Mouse (Mus musculus) myocyte (in vitro differentiated cells): ENCODE results near the gene Cfap97. TPM values are rescaled to one million over a fixed set of nuclear protein-coding genes. Genes with fewer than 3 reads are reported as not detected.

ENCODE experiments used
- H3K27me3 ChIP-seq: one replicate; pipeline ENCODE4 v1.6.1; 2011; ENCODE audit not compliant: control insufficient read depth, insufficient read depth, insufficient read length
- H3K36me3 ChIP-seq: one replicate; pipeline ENCODE4 v1.6.1; 2011; ENCODE audit not compliant: control insufficient read depth, insufficient read depth
- H3K4me2 ChIP-seq: one replicate; pipeline ENCODE4 v1.6.1; 2011; ENCODE audit warnings: low read depth, control low read depth
- H3K4me3 ChIP-seq: one replicate; pipeline ENCODE4 v1.5.1; 2011; ENCODE audit warnings: mild to moderate bottlenecking, control low read depth, moderate library complexity
- H3K79me2 ChIP-seq: one replicate; pipeline ENCODE4 v1.6.1; 2011; ENCODE audit not compliant: control insufficient read depth, insufficient read depth
- H3ac ChIP-seq: one replicate; pipeline ENCODE4 v1.6.1; 2011; ENCODE audit not compliant: control insufficient read depth, insufficient read length
- CEBPB ChIP-seq: IDR thresholded peaks from 2 replicates; pipeline ENCODE4 v1.6.1; 2011; ENCODE audit warnings: mild to moderate bottlenecking, moderate library complexity; ENCODE audit not compliant: poor library complexity, insufficient read depth, severe bottlenecking
- E2F4 ChIP-seq: IDR thresholded peaks from one replicate; pipeline ENCODE4 v1.6.1; 2011; ENCODE audit warnings: mild to moderate bottlenecking, control low read depth, moderate library complexity; ENCODE audit not compliant: insufficient read depth
- MAX ChIP-seq: IDR thresholded peaks from one replicate; pipeline ENCODE4 v1.6.1; 2011; ENCODE audit warnings: low read depth, mild to moderate bottlenecking, control low read depth
- MYOD1 ChIP-seq, 3 experiments: IDR thresholded peaks; one replicate each; pipeline ENCODE4 v1.6.1; 2011; ENCODE audit warnings: control low read depth in 2 of 3, low read depth in 2 of 3, mild to moderate bottlenecking in 2 of 3, moderate library complexity in 1 of 3; ENCODE audit not compliant: insufficient read length in 2 of 3, control insufficient read depth in 1 of 3
- MYOG ChIP-seq, 3 experiments: IDR thresholded peaks; one replicate each; pipeline ENCODE4 v1.6.1; 2011; ENCODE audit warnings: control low read depth in 2 of 3, low read depth in 2 of 3, mild to moderate bottlenecking in 2 of 3; ENCODE audit not compliant: insufficient read length in 2 of 3, control insufficient read depth in 1 of 3, insufficient read depth in 1 of 3
- POLR2A ChIP-seq: IDR thresholded peaks from one replicate; pipeline ENCODE4 v1.6.1; 2011; ENCODE audit warnings: low read depth, mild to moderate bottlenecking, control low read depth, moderate library complexity; ENCODE audit not compliant: insufficient read length
- POLR2AphosphoS2 ChIP-seq: IDR thresholded peaks from one replicate; pipeline ENCODE4 v1.6.1; 2011; ENCODE audit warnings: low read depth, control low read depth; ENCODE audit not compliant: insufficient read length
- REST ChIP-seq: IDR thresholded peaks from one replicate; pipeline ENCODE4 v1.6.1; 2011; ENCODE audit warnings: mild to moderate bottlenecking, control low read depth, moderate library complexity; ENCODE audit not compliant: insufficient read depth, insufficient read length
- SRF ChIP-seq: IDR thresholded peaks from one replicate; pipeline ENCODE4 v1.6.1; 2011; ENCODE audit warnings: low read depth; ENCODE audit not compliant: control insufficient read depth, insufficient read length
- TCF12 ChIP-seq: IDR thresholded peaks from one replicate; pipeline ENCODE4 v1.6.1; 2011; ENCODE audit warnings: mild to moderate bottlenecking, control low read depth; ENCODE audit not compliant: poor library complexity, insufficient read depth, severe bottlenecking
- TCF3 ChIP-seq: IDR thresholded peaks from one replicate; pipeline ENCODE4 v1.6.1; 2011; ENCODE audit warnings: low read depth, control low read depth; ENCODE audit not compliant: insufficient read length
- USF1 ChIP-seq: IDR thresholded peaks from one replicate; pipeline ENCODE4 v1.6.1; 2011; ENCODE audit warnings: low read depth, mild to moderate bottlenecking, control low read depth, moderate library complexity
- polyA plus RNA-seq: library from polyadenylated mRNA; unstranded; fragments of >200 nt; fragmentation: generic; extraction: Trizol; gene quantifications from one replicate; pipeline ENCODE4 v1.2.1, GENCODE M21; 2012; ENCODE audit warnings: missing spikeins

Cfap97 gene
- polyA plus RNA-seq, 1 experiment = 2.9 TPM

DNA sequence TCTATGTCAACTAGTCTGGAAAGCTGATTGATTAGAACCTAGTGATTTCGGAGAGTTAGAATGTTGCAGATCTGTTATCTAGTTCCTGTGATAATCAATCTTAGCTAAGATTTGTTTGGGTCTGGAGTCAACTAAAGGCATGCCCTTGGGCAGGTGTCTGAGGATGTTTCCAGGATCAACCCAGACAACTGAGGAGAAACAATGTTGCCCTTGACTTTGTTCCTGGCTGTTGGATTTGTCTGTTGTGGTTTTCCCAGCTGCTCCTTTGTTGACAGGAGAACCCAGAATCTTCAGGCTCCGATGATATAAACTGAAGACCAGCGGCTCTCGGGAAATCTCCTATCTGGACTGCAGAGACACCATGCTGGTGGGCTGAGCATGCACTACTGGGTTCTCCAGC is 83.2 kb downstream of the Cfap97 start:
- Histone ChIP-seq H3ac (no peak overlapping the region), H3K27me3 (peaks cover 4% of the 10 kb centered on the region), H3K4me3 (no peak overlapping the region), H3K36me3 (no peaks in the 10 kb centered on the region), H3K79me2 (no peaks in the 10 kb centered on the region), H3K4me2 (no peak overlapping the region)
- TF ChIP-seq E2F4 = no peak
- TF ChIP-seq MYOG (IDR thresholded peaks at IDR 0.05; ENCODE audit: control insufficient read depth in 1 of 3, insufficient read depth in 1 of 3, insufficient read length in 2 of 3, low read depth in 2 of 3) = peak in 1 of 3 experiments; percentile 18

DNA sequence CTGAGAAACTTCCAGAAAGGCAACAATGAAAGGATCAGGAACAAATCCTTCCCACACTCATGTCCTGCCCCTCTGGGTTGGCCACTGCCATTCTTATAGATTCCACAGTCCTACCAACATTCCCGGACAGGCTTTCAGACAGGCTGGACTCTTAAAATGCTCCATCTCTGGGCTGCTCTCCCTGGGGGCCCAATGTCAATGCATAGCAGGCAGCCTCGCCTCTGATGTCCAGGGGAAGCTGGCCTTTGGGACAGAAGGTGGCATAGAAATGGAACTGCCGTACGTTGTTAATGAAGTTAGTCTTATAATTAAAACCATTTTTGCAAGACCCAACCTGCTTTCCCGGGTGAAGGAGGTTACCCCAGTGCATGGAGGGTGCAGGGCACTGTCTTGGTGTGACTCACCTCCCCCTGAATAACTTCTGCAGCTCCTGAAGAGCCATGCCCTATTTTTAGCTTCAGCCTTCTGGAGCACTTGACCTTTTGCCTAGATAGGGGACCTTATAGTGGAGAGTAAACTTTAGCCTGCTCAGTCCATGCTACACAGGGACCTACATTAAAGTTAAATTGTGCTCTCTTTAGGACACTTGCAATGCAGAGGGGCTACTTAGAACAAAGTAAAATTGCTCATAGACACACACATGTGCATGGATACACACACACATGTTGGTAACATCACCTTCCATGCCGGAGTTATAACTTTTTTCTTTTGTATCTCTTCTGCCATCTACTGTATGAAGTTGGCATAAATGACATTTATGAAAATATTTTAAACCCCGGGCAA is 85.1 kb downstream of the Cfap97 start:
- peak in 1 of 3 experiments; percentile 18 for TF ChIP-seq MYOD1 (IDR thresholded peaks at IDR 0.05; ENCODE audit: control insufficient read depth in 1 of 3, insufficient read length in 2 of 3, low read depth in 2 of 3)
- no peak for TF ChIP-seq POLR2AphosphoS2
- Histone ChIP-seq H3K4me3 (no peak overlapping the region), H3K79me2 (no peaks in the 10 kb centered on the region), H3ac (no peak overlapping the region), H3K4me2 (peak overlapping the region; percentile 63), H3K36me3 (no peaks in the 10 kb centered on the region), H3K27me3 (peaks cover 5% of the 10 kb centered on the region)

GRCm38 (mm10) chr8:46241568-46242374 is 90.2 kb downstream of the Cfap97 start:
- Histone ChIP-seq H3K79me2 (no peaks in the 10 kb centered on the region), H3ac (no peak overlapping the region), H3K36me3 (no peaks in the 10 kb centered on the region), H3K27me3 (peaks cover 18% of the 10 kb centered on the region), H3K4me2 (peak overlapping the region; percentile 45), H3K4me3 (no peak overlapping the region)
- TF ChIP-seq E2F4 = no peak
- TF ChIP-seq TCF3 = no peak
- no peak for TF ChIP-seq CEBPB
- no peak for TF ChIP-seq MAX
- no peak for TF ChIP-seq REST
- no peak for TF ChIP-seq USF1
- TF ChIP-seq SRF = no peak
- no peak for TF ChIP-seq POLR2A
- no peak for TF ChIP-seq POLR2AphosphoS2
- no peak for TF ChIP-seq MYOD1 (IDR thresholded peaks at IDR 0.05; ENCODE audit: control insufficient read depth in 1 of 3, insufficient read length in 2 of 3, low read depth in 2 of 3)
- no peak for TF ChIP-seq TCF12

- peaks cover 18% of the 10 kb centered on the region for H3K27me3 ChIP-seq
- TF ChIP-seq POLR2A (no peak), REST (no peak), CEBPB (no peak), E2F4 (no peak), MYOD1 (IDR thresholded peaks at IDR 0.05; ENCODE audit: control insufficient read depth in 1 of 3, insufficient read length in 2 of 3, low read depth in 2 of 3) (no peak), MYOG (IDR thresholded peaks at IDR 0.05; ENCODE audit: control insufficient read depth in 1 of 3, insufficient read depth in 1 of 3, insufficient read length in 2 of 3, low read depth in 2 of 3) (peak in 1 of 3 experiments; percentile 35), USF1 (no peak), TCF12 (no peak)
- H3K4me3 ChIP-seq = no peak overlapping the region
- H3K4me2 ChIP-seq = no peak overlapping the region
- H3ac ChIP-seq = no peak overlapping the region
- H3K79me2 ChIP-seq = no peaks in the 10 kb centered on the region
- H3K36me3 ChIP-seq = no peaks in the 10 kb centered on the region
Measured at GRCm38 (mm10) chr8:46242946-46243345, 91.4 kb downstream of the Cfap97 start.

Other genes with a start within 250 kb of the Cfap97 start
- not detected for gene Ccdc110, start 217.2 kb upstream of the Cfap97 start, polyA plus RNA-seq
- gene 1700029J07Rik, start 176.5 kb upstream of the Cfap97 start, polyA plus RNA-seq = 0.26 TPM
- gene Ufsp2, start 176.2 kb upstream of the Cfap97 start, polyA plus RNA-seq = 17.9 TPM
- gene Lrp2bp, start 152.5 kb upstream of the Cfap97 start, polyA plus RNA-seq = 0.08 TPM
- 5.5 TPM for gene Ankrd37, start 146.1 kb upstream of the Cfap97 start, polyA plus RNA-seq
- 4.4 TPM for gene Snx25, start 388 bp downstream of the Cfap97 start, polyA plus RNA-seq
- gene Slc25a4, start 59.5 kb downstream of the Cfap97 start, polyA plus RNA-seq = 368 TPM
- not detected for gene Helt, start 142.9 kb downstream of the Cfap97 start, polyA plus RNA-seq